Mouse (Mus musculus): ENCODE results near the gene Htt. TPM values are rescaled to one million over a fixed set of nuclear protein-coding genes. Genes with fewer than 3 reads are reported as not detected.

Gene Htt
- total RNA-seq, 4 experiments from 2014 or later, result 74.6 to 88.4 (median 78.5) TPM

Small RNA genes within 50 kb of the gene (microRNA-seq; reads per million reads assigned to microRNA genes)
- 0 reads per million in 2 experiments for gene Mir467g

Other genes with a start within 250 kb of the Htt start
- gene Tnip2, start 247.7 kb upstream of the Htt start, total RNA-seq (2022), result 10 to 100 TPM; 15.4 to 24.0 (median 20.9) TPM
- gene Sh3bp2, start 235.9 kb upstream of the Htt start, total RNA-seq (2022), result 1 to 10 TPM; 2.6 to 8.7 (median 4.6) TPM
- gene Add1, start 188.1 kb upstream of the Htt start, total RNA-seq (2022), result 100 to 1,000 TPM; 396 to 434 (median 416) TPM
- gene Mfsd10, start 124.5 kb upstream of the Htt start, total RNA-seq (2022), result 10 to 100 TPM; 38.7 to 55.0 (median 47.0) TPM
- gene Nop14, start 101.6 kb upstream of the Htt start, total RNA-seq (2022), result 10 to 100 TPM; 15.8 to 20.0 (median 16.4) TPM
- gene Grk4, start 101.4 kb upstream of the Htt start, total RNA-seq (2022), result 1 to 10 TPM; 5.1 to 5.7 (median 5.5) TPM
- 1 to 10 TPM; 3.9 to 6.6 (median 4.1) TPM for gene Msantd1, start 146.3 kb downstream of the Htt start, total RNA-seq (2022)
- 10 to 100 TPM; 43.3 to 59.1 (median 45.4) TPM for gene Rgs12, start 187.7 kb downstream of the Htt start, total RNA-seq (2022)